Mouse (Mus musculus): ENCODE results near the gene Ppp2r5c.
A peak's percentile ranks its signal among the peaks of the same experiment; 100 is the strongest.

Gene Ppp2r5c

GRCm38 (mm10) chr12:110442238-110442637 lies 4.7 kb upstream of the Ppp2r5c start:
- DNase-seq (ENCODE audit: low spot score), result no peak

- DNase-seq (ENCODE audit: low spot score), result no peak
These were observed 2.4 kb upstream of the Ppp2r5c start for GRCm38 (mm10) chr12:110444530-110444929.

- no peak for DNase-seq (ENCODE audit: low spot score)
These were observed 1.1 kb upstream of the Ppp2r5c start for GRCm38 (mm10) chr12:110445775-110446174.

- DNase-seq (ENCODE audit: low spot score), result peak; percentile 58
These were observed 386 bp downstream of the Ppp2r5c start for GRCm38 (mm10) chr12:110447306-110447705.

DNA sequence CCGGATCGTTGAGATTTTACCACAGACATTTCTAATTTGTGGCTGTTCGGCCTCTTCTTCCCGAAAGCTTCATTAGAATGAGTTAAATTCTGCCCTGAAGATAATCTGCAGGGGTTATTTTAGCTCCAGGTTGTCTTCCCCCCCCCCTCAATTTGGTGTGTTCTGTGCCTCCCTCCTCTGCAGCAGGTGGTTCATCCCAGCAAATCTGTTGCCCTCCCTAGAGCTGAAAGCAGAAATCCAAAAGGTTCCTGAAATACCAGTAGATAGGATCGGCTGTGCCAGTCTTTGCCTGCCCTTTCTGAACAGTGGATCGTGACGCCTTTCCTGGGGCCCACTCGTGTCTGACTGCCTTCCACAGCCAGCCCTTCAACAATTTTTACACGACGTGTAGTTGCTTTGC lies 1.8 kb downstream of the Ppp2r5c start:
- DNase-seq (ENCODE audit: low spot score), result no peak

- DNase-seq (ENCODE audit: low spot score), result peak; percentile 66
These were observed 7.3 kb downstream of the Ppp2r5c start for GRCm38 (mm10) chr12:110454223-110454622.

GRCm38 (mm10) chr12:110456024-110456423 lies 9.1 kb downstream of the Ppp2r5c start:
- DNase-seq (ENCODE audit: low spot score), result no peak

GRCm38 (mm10) chr12:110458667-110459066 lies 11.7 kb downstream of the Ppp2r5c start:
- DNase-seq (ENCODE audit: low spot score), result no peak

DNA sequence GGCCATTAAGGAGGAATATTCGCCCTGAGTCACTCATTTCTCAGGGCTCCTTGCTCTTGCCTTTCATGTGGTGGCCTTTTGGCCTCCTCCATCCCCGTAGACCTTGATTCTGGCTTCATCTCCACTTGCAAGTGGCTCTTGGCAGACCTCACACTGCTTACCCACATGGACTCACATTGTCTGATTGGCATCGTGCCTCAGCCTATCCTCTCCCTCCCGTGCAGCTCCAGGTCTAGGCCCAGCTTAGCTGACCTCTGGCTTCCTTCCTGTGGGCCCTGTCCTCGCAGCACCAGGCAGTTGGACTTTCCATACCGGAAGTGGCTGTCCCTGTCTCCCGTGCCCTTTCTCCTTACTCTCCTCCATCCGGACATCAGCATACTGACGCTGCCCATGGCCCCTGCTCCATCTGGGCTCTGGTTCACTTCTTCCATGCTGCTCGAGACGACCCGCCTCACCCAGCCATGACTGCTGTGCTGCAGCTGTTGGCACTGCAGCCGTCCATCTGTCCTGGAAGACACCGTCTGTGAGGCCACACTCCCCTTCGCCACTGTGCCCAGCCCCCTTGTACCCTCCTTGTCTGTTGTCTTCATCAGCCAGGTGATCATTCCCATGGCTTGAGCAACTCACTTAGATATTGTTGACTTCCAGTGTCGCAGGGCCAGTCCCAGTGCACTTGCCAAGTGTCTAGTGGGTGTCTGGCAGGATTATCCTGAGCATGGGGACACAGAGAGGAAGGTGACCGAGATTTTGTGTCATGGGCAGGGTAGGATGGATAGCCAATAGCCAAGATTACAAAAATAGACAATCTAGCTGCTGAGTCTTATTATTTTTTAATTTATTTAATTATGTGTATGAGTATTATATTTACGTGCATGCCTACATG lies 13.7 kb downstream of the Ppp2r5c start:
- DNase-seq (ENCODE audit: low spot score), result peak; percentile 45

GRCm38 (mm10) chr12:110463711-110464110 lies 16.8 kb downstream of the Ppp2r5c start:
- DNase-seq (ENCODE audit: low spot score), result no peak

DNA sequence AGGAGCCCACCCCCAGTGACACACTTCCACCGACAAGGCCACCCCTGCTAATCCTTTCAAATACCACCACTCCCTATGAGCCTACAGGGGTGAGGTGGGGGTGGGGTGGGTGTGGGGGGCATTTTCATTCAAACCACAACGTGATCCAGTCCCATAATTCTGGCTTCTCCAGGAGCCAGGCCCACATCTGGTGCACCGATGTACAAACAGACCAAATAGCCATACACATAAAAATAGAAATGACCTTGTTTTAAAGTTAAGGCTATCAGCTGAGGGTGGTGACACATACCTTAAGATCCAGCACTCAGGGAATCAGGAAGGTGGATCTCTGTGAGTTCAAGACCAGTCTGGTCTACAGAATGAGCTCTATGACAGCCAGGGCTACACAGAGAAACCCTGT lies 24.5 kb downstream of the Ppp2r5c start:
- DNase-seq (ENCODE audit: low spot score), result no peak

- no peak for DNase-seq (ENCODE audit: low spot score)
These were observed 25.3 kb downstream of the Ppp2r5c start for GRCm38 (mm10) chr12:110472247-110472646.

- no peak for DNase-seq (ENCODE audit: low spot score)
These were observed 27.6 kb downstream of the Ppp2r5c start for GRCm38 (mm10) chr12:110474497-110474896.

- no peak for DNase-seq (ENCODE audit: low spot score)
These were observed 29.6 kb downstream of the Ppp2r5c start for GRCm38 (mm10) chr12:110476561-110476960.

DNA sequence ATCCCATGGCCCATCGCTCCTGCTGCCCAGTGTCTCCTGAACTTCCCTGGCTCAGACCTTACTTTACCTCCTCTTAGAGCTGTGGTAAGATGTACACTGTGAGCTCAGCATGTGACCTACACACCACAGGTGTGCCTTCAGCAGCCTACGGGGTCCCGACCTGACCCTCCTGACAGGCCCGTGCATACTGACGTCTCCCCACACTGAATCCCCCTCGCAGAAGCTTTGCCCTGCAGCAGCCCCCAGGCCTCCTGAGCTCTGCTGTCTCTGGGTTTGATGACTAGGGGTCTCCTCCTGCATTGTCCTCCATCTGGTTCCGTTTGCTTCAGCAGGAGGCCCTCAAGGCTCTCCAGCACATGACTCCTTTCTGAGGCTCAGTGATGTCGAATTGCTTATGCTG lies 31.0 kb downstream of the Ppp2r5c start:
- no peak for DNase-seq (ENCODE audit: low spot score)

GRCm38 (mm10) chr12:110478601-110479008 lies 31.7 kb downstream of the Ppp2r5c start:
- DNase-seq (ENCODE audit: low spot score), result no peak

- DNase-seq (ENCODE audit: low spot score), result no peak
These were observed 32.3 kb downstream of the Ppp2r5c start for GRCm38 (mm10) chr12:110479268-110479667.

GRCm38 (mm10) chr12:110480701-110481100 lies 33.8 kb downstream of the Ppp2r5c start:
- no peak for DNase-seq (ENCODE audit: low spot score)

GRCm38 (mm10) chr12:110483761-110484160 lies 36.8 kb downstream of the Ppp2r5c start:
- DNase-seq (ENCODE audit: low spot score), result no peak

DNA sequence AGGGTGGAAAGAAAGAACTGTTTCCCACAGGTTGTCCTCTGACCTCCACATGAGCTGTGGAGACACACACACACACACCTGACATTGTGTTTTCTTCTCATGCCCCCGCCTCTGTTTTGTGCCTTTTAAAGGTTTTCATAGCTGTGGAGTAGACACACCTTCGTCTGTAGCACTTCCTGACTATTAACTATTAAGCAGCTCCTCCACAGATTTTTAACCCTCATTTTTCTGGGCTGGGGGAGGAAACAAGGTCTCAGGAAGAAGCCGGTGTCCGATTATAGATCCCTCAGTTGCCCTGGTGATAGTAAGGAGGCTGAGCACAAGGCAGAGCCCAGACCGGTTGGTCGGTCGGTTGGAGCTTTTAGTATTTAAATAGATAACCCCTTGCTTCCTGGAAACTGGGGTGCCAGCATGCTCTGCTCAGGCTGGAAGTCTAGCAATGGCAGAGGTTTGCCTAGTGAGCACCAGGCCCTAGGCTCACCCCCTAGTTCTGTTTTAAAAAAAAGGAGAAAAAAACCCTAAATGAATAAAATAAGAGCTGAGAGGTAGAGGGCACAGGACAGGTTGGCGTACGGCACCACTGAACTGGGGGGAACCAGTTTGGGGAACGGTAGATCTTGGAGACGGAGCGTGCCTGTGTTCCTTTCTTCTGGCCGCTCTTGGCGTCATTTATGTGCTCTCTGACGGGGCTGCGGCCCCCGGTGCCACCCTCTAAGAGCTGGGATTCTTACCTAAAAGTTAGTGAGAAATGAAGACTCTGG lies 38.1 kb downstream of the Ppp2r5c start:
- peak; percentile 27 for DNase-seq (ENCODE audit: low spot score)

DNA sequence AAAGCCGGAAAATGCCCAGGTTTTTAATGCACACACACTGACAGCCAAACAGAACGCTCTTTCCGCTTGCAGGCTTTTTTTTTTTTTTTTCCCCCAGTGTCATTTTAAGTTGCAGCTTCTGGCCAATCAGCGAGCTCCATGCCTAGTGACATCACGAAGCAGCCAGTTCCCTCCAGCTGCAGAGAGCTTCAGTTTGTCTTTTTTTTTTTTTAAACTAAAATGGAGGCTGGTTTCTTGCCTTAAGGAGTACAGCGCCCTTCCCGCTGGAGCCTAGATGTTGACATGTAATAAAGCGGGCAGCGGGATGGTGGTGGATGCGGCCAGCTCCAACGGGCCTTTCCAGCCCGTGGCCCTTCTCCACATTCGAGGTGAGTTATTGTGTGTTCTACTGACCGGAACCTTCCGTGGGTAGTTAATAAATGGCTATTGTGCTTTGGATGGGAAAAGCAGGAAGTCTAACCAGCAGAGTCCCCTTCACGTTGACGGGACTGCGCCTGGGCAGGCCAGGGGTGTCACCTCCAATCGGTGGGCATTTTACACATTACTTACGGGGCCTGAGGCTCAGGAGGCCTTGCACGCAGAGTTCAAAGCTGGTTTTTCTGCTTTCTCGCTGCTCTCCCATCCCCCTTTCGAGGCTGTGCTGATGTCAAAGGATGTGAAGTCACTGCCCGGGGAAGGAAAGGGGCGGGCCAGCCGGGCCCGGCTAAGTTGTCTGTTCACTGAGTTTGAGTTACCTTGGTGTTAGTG lies 38.8 kb downstream of the Ppp2r5c start:
- peak; percentile 74 for DNase-seq (ENCODE audit: low spot score)

DNA sequence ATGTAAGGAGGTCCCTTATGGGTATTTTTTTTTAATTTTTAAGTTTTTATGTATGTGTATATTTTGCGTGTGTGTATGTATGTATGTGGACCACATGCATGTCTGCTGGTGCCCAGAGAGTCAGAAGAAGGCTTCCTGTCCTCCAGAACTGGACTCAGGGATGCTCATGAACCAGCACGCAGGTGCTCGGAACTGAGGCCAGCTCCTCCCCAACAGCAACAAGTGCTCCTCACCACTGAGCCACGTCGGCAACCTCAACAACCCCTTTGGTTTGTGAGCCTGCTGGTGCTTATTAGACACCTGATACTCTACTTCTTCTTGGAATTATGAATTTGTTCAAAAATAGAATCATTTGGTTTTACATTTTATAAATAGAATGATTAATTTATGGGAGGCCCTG lies 39.9 kb downstream of the Ppp2r5c start:
- DNase-seq (ENCODE audit: low spot score), result no peak

All from ovary, postnatal 36 days (tissue).